8 mouse cellular contexts compared by ENCODE assay signal in genomic region chr5:123227762-123228523, GRCm38 (mm10). TPM values are rescaled to one million over a fixed set of nuclear protein-coding genes. Genes with fewer than 3 reads are reported as not detected.
A peak's percentile ranks its signal among the peaks of the same experiment; 100 is the strongest.
DNase-seq lines count a peak whose midpoint lies in the region; ATAC-seq and TF ChIP-seq lines count a peak whose summit lies in the region.

No protein-coding gene starts in this region.

- 3% methylated on average over 42 of the region's 42 CpGs for WGBS in kidney, embryonic 14.5 days
- WGBS in limb, embryonic 15.5 days: 3% methylated on average over 42 of the region's 42 CpGs

- H3K9ac ChIP-seq in kidney, embryonic 14.5 days (ENCODE audit: low read depth, low read length): peak overlapping the region; percentile 77
- H3K9ac ChIP-seq in limb, embryonic 15.5 days: peak overlapping the region; percentile 85

- peak; percentile 89 for ATAC-seq in kidney, embryonic 14.5 days (ENCODE audit: low FRiP score, low TSS enrichment)
- peak; percentile 82 for ATAC-seq in limb, embryonic 15.5 days (ENCODE audit: insufficient number of reproducible peaks, low FRiP score, low TSS enrichment, low read depth)

- peak; percentile 98 for DNase-seq in A20 (ENCODE audit: low read depth, low spot score)
- DNase-seq in heart, adult 9 months (ENCODE audit: low spot score in 2 of 2): peak; percentile 92 to 93
- peak; percentile 78 to 87 for DNase-seq in monocyte, adult 2 months (ENCODE audit: low read depth in 1 of 2, low spot score in 2 of 2)
- peak; percentile 91 to 94 for DNase-seq in spleen, postnatal 36 days (ENCODE audit: low spot score in 2 of 2)

- H3K27ac ChIP-seq in bone marrow macrophage, adult 2 months (ENCODE audit: insufficient read depth, low read depth, low read length): no peak overlapping the region
- H3K27ac ChIP-seq in embryonic fibroblast, embryonic 13.5 days (ENCODE audit: insufficient read depth, low read length): no peak overlapping the region
- H3K27ac ChIP-seq in kidney, embryonic 14.5 days (ENCODE audit: low read depth, low read length): no peak overlapping the region
- no peak overlapping the region; the same call in 1 of the 2 replicates for H3K27ac ChIP-seq in limb, embryonic 15.5 days

- no peaks in the 10 kb centered on the region; the same call in 1 of the 2 replicates for H3K36me3 ChIP-seq in kidney, embryonic 14.5 days (ENCODE audit: control insufficient read depth, insufficient read depth, low read length)
- H3K36me3 ChIP-seq in limb, embryonic 15.5 days: peaks cover 5% of the 10 kb centered on the region; the same call in 1 of the 2 replicates

- peak overlapping the region; percentile 66 for H3K4me2 ChIP-seq in kidney, embryonic 14.5 days (replicated peaks; ENCODE audit: low read depth, low read length)
- H3K4me2 ChIP-seq in limb, embryonic 15.5 days: peak overlapping the region; percentile 71

- no peak for TF ChIP-seq POLR2A in bone marrow macrophage, adult 2 months (IDR thresholded peaks at IDR 0.05; ENCODE audit: borderline replicate concordance, low read depth, low read length)
- TF ChIP-seq POLR2A in embryonic fibroblast, embryonic 13.5 days (IDR thresholded peaks at IDR 0.05; ENCODE audit: low read depth, low read length): peak; percentile 64

- H3K27me3 ChIP-seq in kidney, embryonic 14.5 days (ENCODE audit: control insufficient read depth, insufficient read depth, low read length): no peaks in the 10 kb centered on the region
- no peaks in the 10 kb centered on the region for H3K27me3 ChIP-seq in limb, embryonic 15.5 days

- H3K4me1 ChIP-seq in bone marrow macrophage, adult 2 months (ENCODE audit: control insufficient read depth, insufficient read depth, low read length): peaks cover 13% of the 10 kb centered on the region
- no peaks in the 10 kb centered on the region for H3K4me1 ChIP-seq in embryonic fibroblast, embryonic 13.5 days (ENCODE audit: control insufficient read depth, insufficient read depth, low read length)
- H3K4me1 ChIP-seq in kidney, embryonic 14.5 days (ENCODE audit: control insufficient read depth, insufficient read depth, low read length): peaks cover 5% of the 10 kb centered on the region
- peaks cover 6% of the 10 kb centered on the region for H3K4me1 ChIP-seq in limb, embryonic 15.5 days

- H3K4me3 ChIP-seq in bone marrow macrophage, adult 2 months (ENCODE audit: insufficient read depth, low read length): peak overlapping the region; percentile 94
- peak overlapping the region; percentile 93 for H3K4me3 ChIP-seq in embryonic fibroblast, embryonic 13.5 days (ENCODE audit: insufficient read depth, low read length)
- peak overlapping the region; percentile 68 for H3K4me3 ChIP-seq in kidney, embryonic 14.5 days (ENCODE audit: low read length)
- peak overlapping the region; percentile 86 for H3K4me3 ChIP-seq in limb, embryonic 15.5 days

- no peaks in the 10 kb centered on the region for H3K9me3 ChIP-seq in kidney, embryonic 14.5 days (ENCODE audit: control insufficient read depth, low read length)
- no peaks in the 10 kb centered on the region for H3K9me3 ChIP-seq in limb, embryonic 15.5 days

- no peak for TF ChIP-seq CTCF in bone marrow macrophage, adult 2 months (IDR thresholded peaks at IDR 0.05; ENCODE audit: low read depth, low read length)
- TF ChIP-seq CTCF in embryonic fibroblast, embryonic 13.5 days (IDR thresholded peaks at IDR 0.05; ENCODE audit: borderline replicate concordance, insufficient read depth, low read length): no peak

RNA-seq across cellular contexts. Expression of gene Wdr66, which starts 24.0 kb away (rescaled TPM):
- polyA plus RNA-seq in bone marrow macrophage, adult 2 months (2012; ENCODE audit: insufficient read depth, insufficient read length, missing spikeins): 0.32 and 0.79 TPM in 2 replicates
- 0.15 and 0.77 TPM in 2 replicates for polyA plus RNA-seq in embryonic fibroblast, embryonic 13.5 days (2011; ENCODE audit: insufficient read length, low read depth, missing spikeins)
- polyA plus RNA-seq in kidney, embryonic 14.5 days (2014; fragmentation: Nextera tagmentation; extraction: Ambion mirVana): 2.2 and 2.7 TPM in 2 replicates
- polyA plus RNA-seq in limb, embryonic 15.5 days (2015; fragmentation: Nextera tagmentation; extraction: Ambion mirVana): 0.23 and 0.87 TPM in 2 replicates

RNA-seq across cellular contexts. Expression of gene Hpd, which starts 45.4 kb away (rescaled TPM):
- not detected in 2 replicates for polyA plus RNA-seq in bone marrow macrophage, adult 2 months (2012; ENCODE audit: insufficient read depth, insufficient read length, missing spikeins)
- polyA plus RNA-seq in embryonic fibroblast, embryonic 13.5 days (2011; ENCODE audit: insufficient read length, low read depth, missing spikeins): not detected in 2 replicates
- polyA plus RNA-seq in kidney, embryonic 14.5 days (2014; fragmentation: Nextera tagmentation; extraction: Ambion mirVana): not detected in 2 replicates
- not detected in 2 replicates for polyA plus RNA-seq in limb, embryonic 15.5 days (2015; fragmentation: Nextera tagmentation; extraction: Ambion mirVana)

RNA-seq across cellular contexts. Expression of gene Psmd9, which starts 58.7 kb away (rescaled TPM):
- 31.0 and 31.4 TPM in 2 replicates for polyA plus RNA-seq in bone marrow macrophage, adult 2 months (2012; ENCODE audit: insufficient read depth, insufficient read length, missing spikeins)
- polyA plus RNA-seq in embryonic fibroblast, embryonic 13.5 days (2011; ENCODE audit: insufficient read length, low read depth, missing spikeins): 23.0 and 28.4 TPM in 2 replicates
- polyA plus RNA-seq in kidney, embryonic 14.5 days (2014; fragmentation: Nextera tagmentation; extraction: Ambion mirVana): 73.9 and 79.4 TPM in 2 replicates
- 88.2 and 93.3 TPM in 2 replicates for polyA plus RNA-seq in limb, embryonic 15.5 days (2015; fragmentation: Nextera tagmentation; extraction: Ambion mirVana)
